8 mouse cellular contexts compared by ENCODE assay signal in genomic region chr10:70097291-70097901, GRCm38 (mm10). TPM values are rescaled to one million over a fixed set of nuclear protein-coding genes. Genes with fewer than 3 reads are reported as not detected.
A peak's percentile ranks its signal among the peaks of the same experiment; 100 is the strongest.
DNase-seq lines count a peak whose midpoint lies in the region; ATAC-seq and TF ChIP-seq lines count a peak whose summit lies in the region.

No protein-coding gene starts in this region.

- WGBS in embryonic facial prominence, embryonic 15.5 days: under 1% methylated on average over 58 of the region's 58 CpGs
- WGBS in hindbrain, embryonic 11.5 days: 0% methylated on average over 46 of the region's 58 CpGs
- WGBS in limb, embryonic 10.5 days: 3% methylated on average over 58 of the region's 58 CpGs
- WGBS in midbrain, postnatal 0 days: under 1% methylated on average over 37 of the region's 58 CpGs

- no peak for TF ChIP-seq RAD21 in MEL (IDR thresholded peaks at IDR 0.05; ENCODE audit: low read depth, low read length)

- H3K27ac ChIP-seq in MEL (ENCODE audit: control insufficient read depth, low read depth, low read length): peak overlapping the region; percentile 34
- H3K27ac ChIP-seq in embryonic facial prominence, embryonic 15.5 days (replicated peaks): peak overlapping the region; percentile 89
- peak overlapping the region; percentile 62 for H3K27ac ChIP-seq in hindbrain, embryonic 11.5 days (ENCODE audit: low read depth, low read length)
- H3K27ac ChIP-seq in limb, embryonic 10.5 days: peak overlapping the region; percentile 92
- peak overlapping the region; percentile 87 for H3K27ac ChIP-seq in midbrain, postnatal 0 days (ENCODE audit: low read depth, low read length)

- peak; percentile 11; the same call in 1 of the 2 replicates for ATAC-seq in embryonic facial prominence, embryonic 15.5 days (ENCODE audit: insufficient number of reproducible peaks, low FRiP score, low TSS enrichment, low read depth)
- ATAC-seq in hindbrain, embryonic 11.5 days (ENCODE audit: low FRiP score): peak; percentile 55
- peak; percentile 50 for ATAC-seq in midbrain, postnatal 0 days (ENCODE audit: low FRiP score)

- no peaks in the 10 kb centered on the region for H3K9me3 ChIP-seq in MEL (replicated peaks; ENCODE audit: insufficient read depth, low read length)
- no peaks in the 10 kb centered on the region for H3K9me3 ChIP-seq in embryonic facial prominence, embryonic 15.5 days (replicated peaks)
- H3K9me3 ChIP-seq in hindbrain, embryonic 11.5 days (ENCODE audit: control insufficient read depth, low read length): no peaks in the 10 kb centered on the region
- H3K9me3 ChIP-seq in limb, embryonic 10.5 days (replicated peaks): no peaks in the 10 kb centered on the region
- H3K9me3 ChIP-seq in midbrain, postnatal 0 days (ENCODE audit: low read length): no peaks in the 10 kb centered on the region

- TF ChIP-seq EP300 in MEL (IDR thresholded peaks at IDR 0.05; ENCODE audit: low read depth in 1 of 2, low read length in 2 of 2): no peak

- H3K79me2 ChIP-seq in MEL (ENCODE audit: control insufficient read depth, insufficient read depth, low read length, poor library complexity): peaks cover 51% of the 10 kb centered on the region

- H3K9ac ChIP-seq in MEL (ENCODE audit: control insufficient read depth, low read depth, low read length, poor library complexity, severe bottlenecking): peak overlapping the region; percentile 95
- H3K9ac ChIP-seq in embryonic facial prominence, embryonic 15.5 days: peak overlapping the region; percentile 90
- peak overlapping the region; percentile 87 for H3K9ac ChIP-seq in hindbrain, embryonic 11.5 days (ENCODE audit: low read depth, low read length)
- peak overlapping the region; percentile 73 for H3K9ac ChIP-seq in midbrain, postnatal 0 days (replicated peaks; ENCODE audit: low read length, poor library complexity, severe bottlenecking)

- DNase-seq in cerebellum, adult 11 months: peak; percentile 37
- no peak for DNase-seq in cerebellum, postnatal 25 days
- peak; percentile 51 for DNase-seq in MEL (ENCODE audit: low read depth, low spot score)
- peak; percentile 58 for DNase-seq in hindbrain, embryonic 11.5 days (ENCODE audit: low spot score)
- peak; percentile 74 for DNase-seq in limb, embryonic 10.5 days (ENCODE audit: low spot score)
- DNase-seq in midbrain, postnatal 0 days (ENCODE audit: low spot score): no peak
- peak; percentile 62 for DNase-seq in testis, postnatal 10 days (ENCODE audit: low spot score)

- H3K4me1 ChIP-seq in MEL (ENCODE audit: control insufficient read depth in 1 of 2, insufficient read depth in 2 of 2, low read length in 2 of 2): peaks cover 6 to 19% of the 10 kb centered on the region in 2 experiments
- peaks cover 40% of the 10 kb centered on the region for H3K4me1 ChIP-seq in embryonic facial prominence, embryonic 15.5 days
- peaks cover 5% of the 10 kb centered on the region; the same call in 1 of the 2 replicates for H3K4me1 ChIP-seq in hindbrain, embryonic 11.5 days (replicated peaks; ENCODE audit: control insufficient read depth, insufficient read depth, low read length)
- peaks cover 43% of the 10 kb centered on the region for H3K4me1 ChIP-seq in limb, embryonic 10.5 days
- H3K4me1 ChIP-seq in midbrain, postnatal 0 days (ENCODE audit: insufficient read depth, low read length): 0 out of 2 replicates have a peak, but pooled peaks cover 6% of the 10 kb centered on the region

- no peaks in the 10 kb centered on the region for H3K27me3 ChIP-seq in MEL (ENCODE audit: control insufficient read depth in 1 of 2, insufficient read depth in 2 of 2, low read length in 2 of 2)
- H3K27me3 ChIP-seq in embryonic facial prominence, embryonic 15.5 days: no peaks in the 10 kb centered on the region
- no peaks in the 10 kb centered on the region for H3K27me3 ChIP-seq in hindbrain, embryonic 11.5 days (ENCODE audit: control insufficient read depth, insufficient read depth, low read length)
- no peaks in the 10 kb centered on the region for H3K27me3 ChIP-seq in limb, embryonic 10.5 days (ENCODE audit: low read depth, poor library complexity, severe bottlenecking)
- H3K27me3 ChIP-seq in midbrain, postnatal 0 days (ENCODE audit: insufficient read depth, low read length): no peaks in the 10 kb centered on the region

- TF ChIP-seq CTCF in MEL (IDR thresholded peaks at IDR 0.05 in 2 of 3, conservative IDR thresholded peaks at IDR 0.05 in 1 of 3; ENCODE audit: control insufficient read depth in 1 of 3, insufficient read depth in 1 of 3, low read depth in 2 of 3, low read length in 3 of 3, poor library complexity in 1 of 3, severe bottlenecking in 1 of 3): no peak
- TF ChIP-seq CTCF in midbrain, postnatal 0 days (IDR thresholded peaks at IDR 0.05): no peak

- H3K4me3 ChIP-seq in MEL (ENCODE audit: control insufficient read depth in 1 of 2, insufficient read depth in 1 of 2, low read depth in 2 of 2, low read length in 2 of 2): peak overlapping the region; percentile 88 to 98
- H3K4me3 ChIP-seq in embryonic facial prominence, embryonic 15.5 days (replicated peaks): peak overlapping the region; percentile 97
- H3K4me3 ChIP-seq in hindbrain, embryonic 11.5 days (ENCODE audit: low read depth, low read length): peak overlapping the region; percentile 79
- H3K4me3 ChIP-seq in limb, embryonic 10.5 days: peak overlapping the region; percentile 97
- peak overlapping the region; percentile 96 for H3K4me3 ChIP-seq in midbrain, postnatal 0 days (ENCODE audit: low read depth, low read length)

- peak overlapping the region; percentile 84 for H3K4me2 ChIP-seq in embryonic facial prominence, embryonic 15.5 days (replicated peaks)
- peak overlapping the region; percentile 98 for H3K4me2 ChIP-seq in hindbrain, embryonic 11.5 days (replicated peaks; ENCODE audit: low read depth, low read length)
- peak overlapping the region; percentile 96 for H3K4me2 ChIP-seq in midbrain, postnatal 0 days (ENCODE audit: low read depth, low read length, poor library complexity, severe bottlenecking)

- H3K36me3 ChIP-seq in MEL (ENCODE audit: control insufficient read depth in 1 of 2, insufficient read depth in 2 of 2, low read length in 2 of 2): peaks cover 0 to 13% of the 10 kb centered on the region in 2 experiments; a peak in 3 of 4 replicates
- 0 out of 2 replicates have a peak, but pooled peaks cover 3% of the 10 kb centered on the region for H3K36me3 ChIP-seq in embryonic facial prominence, embryonic 15.5 days
- H3K36me3 ChIP-seq in hindbrain, embryonic 11.5 days (ENCODE audit: control insufficient read depth, insufficient read depth, low read length): no peaks in the 10 kb centered on the region
- peaks cover 24% of the 10 kb centered on the region for H3K36me3 ChIP-seq in limb, embryonic 10.5 days
- no peaks in the 10 kb centered on the region for H3K36me3 ChIP-seq in midbrain, postnatal 0 days (ENCODE audit: insufficient read depth, low read length)

- TF ChIP-seq POLR2A in MEL (IDR thresholded peaks at IDR 0.05; ENCODE audit: control insufficient read depth in 1 of 2, insufficient read depth in 1 of 2, low read depth in 1 of 2, low read length in 2 of 2, poor library complexity in 1 of 2): 0 out of 4 replicates have a peak, but pooled peaks of 1 of the 2 experiments have one; percentile 43

TF ChIP-seq in MEL, 35 proteins besides CTCF, POLR2A, EP300 and RAD21:
- TF ChIP-seq POLR2AphosphoS5 (IDR thresholded peaks at IDR 0.05; ENCODE audit: borderline replicate concordance, low read depth, low read length): no peak
- TF ChIP-seq E2F4 (IDR thresholded peaks at IDR 0.05; ENCODE audit: borderline replicate concordance, low read depth, low read length): no peak
- TF ChIP-seq ZKSCAN1 (IDR thresholded peaks at IDR 0.05; ENCODE audit: low read depth, low read length): no peak
- no peak for TF ChIP-seq GABPA (IDR thresholded peaks at IDR 0.05; ENCODE audit: low read depth, low read length)
- TF ChIP-seq POLR2AphosphoS2 (IDR thresholded peaks at IDR 0.05; ENCODE audit: low read length): no peak
- TF ChIP-seq TBP (IDR thresholded peaks at IDR 0.05; ENCODE audit: low read depth, low read length): no peak
- TF ChIP-seq MAZ (IDR thresholded peaks at IDR 0.05; ENCODE audit: low read depth, low read length): no peak
- TF ChIP-seq MAFK (IDR thresholded peaks at IDR 0.05; ENCODE audit: borderline replicate concordance, low read depth, low read length): no peak
- TF ChIP-seq ZMIZ1 (IDR thresholded peaks at IDR 0.05; ENCODE audit: low read depth, low read length): no peak
- no peak for TF ChIP-seq SMC3 (IDR thresholded peaks at IDR 0.05; ENCODE audit: low read depth, low read length)

RNA-seq across cellular contexts. Expression of gene Ccdc6, which starts 0.5 kb away (rescaled TPM):
- 25.4 and 28.6 TPM in 2 replicates for total RNA-seq in MEL (2012; rRNA removed)
- 100 to 1,000 TPM in 1 of 2 experiments, 10 to 100 TPM in 1; 42.0 to 143 TPM for polyA plus RNA-seq in MEL (2012; ENCODE audit: insufficient read depth in 1 of 2, insufficient read length in 2 of 2, low read depth in 1 of 2, low replicate concordance in 2 of 2, missing spikeins in 1 of 2)
- polyA plus RNA-seq in embryonic facial prominence, embryonic 15.5 days (2015; fragmentation: Nextera tagmentation; extraction: Ambion mirVana): 13.5 and 15.2 TPM in 2 replicates
- 23.0 and 27.8 TPM in 2 replicates for polyA plus RNA-seq in hindbrain, embryonic 11.5 days (2014; fragmentation: Nextera tagmentation; extraction: Ambion mirVana)
- 15.6 and 15.8 TPM in 2 replicates for polyA plus RNA-seq in limb, embryonic 10.5 days (2016; fragmentation: Nextera tagmentation; extraction: Ambion mirVana)
- total RNA-seq in midbrain, postnatal 0 days (2014; rRNA removed): 43.7 and 45.5 TPM in 2 replicates
- 26.6 and 28.0 TPM in 2 replicates for polyA plus RNA-seq in midbrain, postnatal 0 days (2015; fragmentation: Nextera tagmentation; extraction: Ambion mirVana)

Comparison
In these comparisons a context has a peak if more than half of its experiments do, and no peak if none do; other contexts are left out.
1. DNase-seq: peak in cerebellum, adult 11 months (single experiment), MEL (single experiment), hindbrain, embryonic 11.5 days (single experiment), limb, embryonic 10.5 days (single experiment) and testis, postnatal 10 days (single experiment); none in cerebellum, postnatal 25 days (0 of 2) and midbrain, postnatal 0 days (single experiment).
2. H3K27ac ChIP-seq: peak in every context shown above with its lines; median percentile 92 in limb, embryonic 10.5 days; 89 in embryonic facial prominence, embryonic 15.5 days; 87 in midbrain, postnatal 0 days; 62 in hindbrain, embryonic 11.5 days; 34 in MEL.
3. Peak in every context shown above with its lines, with median percentiles within 50 percentile points of each other: H3K4me3 ChIP-seq, H3K9ac ChIP-seq, ATAC-seq and H3K4me2 ChIP-seq.